Mouse (Mus musculus): ENCODE results near the gene Phactr1. TPM values are rescaled to one million over a fixed set of nuclear protein-coding genes. Genes with fewer than 3 reads are reported as not detected.

Phactr1 gene
- polyA plus RNA-seq, 1 experiment from 2014 or later: 15.5 TPM

DNA sequence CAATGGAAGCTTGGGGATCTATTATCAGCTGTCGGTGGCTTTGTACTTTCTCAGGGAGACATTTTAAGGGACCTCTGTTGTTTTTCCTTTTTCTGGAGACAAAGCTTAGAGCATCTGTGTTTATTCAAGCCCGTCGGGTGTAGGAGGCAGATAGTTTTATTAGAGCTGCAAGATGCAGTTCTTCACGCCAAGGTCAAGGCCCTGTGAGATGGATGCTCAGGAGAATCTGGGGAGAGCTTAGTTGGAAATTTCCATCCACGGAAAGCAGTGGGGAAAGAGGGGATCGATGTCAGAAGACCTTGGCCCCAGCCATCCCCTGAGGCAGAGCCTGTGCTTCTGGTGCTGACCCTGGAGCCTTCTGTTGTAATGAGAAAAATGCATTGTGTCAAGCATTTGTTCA lies 340.6 kb downstream of the Phactr1 start:
- H3K4me1 ChIP-seq (ENCODE audit: control insufficient read depth, insufficient read depth, low read length): no peaks in the 10 kb centered on the region
- no peak overlapping the region for H3K9ac ChIP-seq (ENCODE audit: low read length)
- no peaks in the 10 kb centered on the region for H3K27me3 ChIP-seq (ENCODE audit: control insufficient read depth, insufficient read depth, low read length)
- H3K36me3 ChIP-seq (ENCODE audit: control insufficient read depth, insufficient read depth, low read length): no peaks in the 10 kb centered on the region
- H3K4me2 ChIP-seq: no peak overlapping the region
- no peaks in the 10 kb centered on the region for H3K9me3 ChIP-seq (ENCODE audit: control insufficient read depth, low read length)
- no peak for DNase-seq (ENCODE audit: low spot score, missing footprints)
- H3K4me3 ChIP-seq (ENCODE audit: low read depth, low read length): no peak overlapping the region
- H3K27ac ChIP-seq (ENCODE audit: low read depth, low read length): no peak overlapping the region
- ATAC-seq (ENCODE audit: low FRiP score): no peak
- 85% methylated on average over 6 of the region's 6 CpGs for WGBS

DNA sequence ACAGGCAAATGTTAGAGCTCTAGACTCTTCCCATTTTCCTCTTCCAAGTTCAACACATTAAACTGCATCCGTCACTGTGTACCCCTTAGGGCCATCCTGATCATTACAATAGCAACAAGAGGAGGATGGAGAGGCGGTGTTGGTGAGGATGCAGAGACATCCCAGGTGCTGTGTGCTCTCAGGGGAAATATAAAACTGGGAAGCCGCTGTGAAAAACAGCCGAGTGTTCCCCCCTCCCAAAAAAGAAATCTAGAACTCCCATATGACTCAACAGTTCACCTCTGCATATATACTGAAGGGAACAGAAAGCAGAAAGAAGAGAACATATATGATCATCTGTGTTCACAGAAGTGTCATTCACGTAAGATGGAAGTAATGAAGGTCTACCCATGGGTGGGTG lies 342.6 kb downstream of the Phactr1 start:
- Histone ChIP-seq H3K27ac (ENCODE audit: low read depth, low read length) (no peak overlapping the region), H3K4me3 (ENCODE audit: low read depth, low read length) (no peak overlapping the region), H3K4me2 (no peak overlapping the region), H3K9me3 (ENCODE audit: control insufficient read depth, low read length) (no peaks in the 10 kb centered on the region), H3K9ac (ENCODE audit: low read length) (no peak overlapping the region), H3K27me3 (ENCODE audit: control insufficient read depth, insufficient read depth, low read length) (no peaks in the 10 kb centered on the region), H3K36me3 (ENCODE audit: control insufficient read depth, insufficient read depth, low read length) (no peaks in the 10 kb centered on the region), H3K4me1 (ENCODE audit: control insufficient read depth, insufficient read depth, low read length) (no peaks in the 10 kb centered on the region)
- 89% methylated on average over 5 of the region's 5 CpGs for WGBS
- DNase-seq (ENCODE audit: low spot score, missing footprints) (peak; percentile 66), ATAC-seq (ENCODE audit: low FRiP score) (no peak)

DNA sequence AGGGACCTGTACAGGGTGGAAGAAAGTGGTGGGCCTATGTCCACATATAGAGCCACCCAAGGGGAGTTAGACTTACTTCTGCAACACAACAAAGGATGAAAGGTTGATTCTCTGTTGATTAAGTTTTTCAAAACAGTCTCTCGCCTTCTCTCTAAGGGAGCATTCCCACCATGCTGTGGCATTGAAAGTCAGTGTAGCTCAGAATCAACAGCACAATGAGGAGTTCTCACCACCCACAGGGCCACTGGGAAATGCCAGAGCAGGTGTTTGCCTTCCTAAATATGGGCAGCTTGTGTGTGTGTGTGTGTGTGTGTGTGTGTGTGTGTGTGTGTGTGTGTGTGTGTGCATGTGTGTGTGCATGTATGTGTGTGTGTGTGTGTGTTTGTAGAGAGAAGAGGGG lies 347.1 kb downstream of the Phactr1 start:
- DNase-seq (ENCODE audit: low spot score, missing footprints): no peak
- Histone ChIP-seq H3K4me3 (ENCODE audit: low read depth, low read length) (no peak overlapping the region), H3K27ac (ENCODE audit: low read depth, low read length) (no peak overlapping the region), H3K27me3 (ENCODE audit: control insufficient read depth, insufficient read depth, low read length) (no peaks in the 10 kb centered on the region), H3K36me3 (ENCODE audit: control insufficient read depth, insufficient read depth, low read length) (no peaks in the 10 kb centered on the region), H3K9ac (ENCODE audit: low read length) (no peak overlapping the region), H3K4me2 (no peak overlapping the region), H3K4me1 (ENCODE audit: control insufficient read depth, insufficient read depth, low read length) (no peaks in the 10 kb centered on the region), H3K9me3 (ENCODE audit: control insufficient read depth, low read length) (no peaks in the 10 kb centered on the region)
- 40% methylated on average over 1 of the region's 1 CpGs for WGBS
- no peak for ATAC-seq (ENCODE audit: low FRiP score)

DNA sequence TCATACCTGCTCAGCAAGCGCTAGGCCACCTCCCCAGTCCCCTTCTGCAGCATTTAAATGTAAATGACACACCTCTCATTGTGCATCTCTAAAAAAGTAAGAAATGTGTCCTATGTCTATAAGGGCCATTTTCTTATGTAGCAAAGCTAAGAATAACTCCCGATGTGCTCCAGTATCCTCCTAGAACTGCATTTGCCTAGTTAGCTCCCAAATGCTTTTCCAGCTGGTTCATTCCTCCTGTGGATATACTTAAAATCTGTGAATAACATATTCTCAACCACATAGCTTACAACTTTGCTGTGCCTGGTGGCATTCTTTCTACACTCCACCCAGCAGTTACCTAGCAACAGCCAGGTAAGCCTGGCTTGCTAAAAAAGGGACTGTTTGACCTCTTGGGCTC lies 349.8 kb downstream of the Phactr1 start:
- no peaks in the 10 kb centered on the region for H3K4me1 ChIP-seq (ENCODE audit: control insufficient read depth, insufficient read depth, low read length)
- no peak overlapping the region for H3K4me2 ChIP-seq
- no peak overlapping the region for H3K4me3 ChIP-seq (ENCODE audit: low read depth, low read length)
- H3K27ac ChIP-seq (ENCODE audit: low read depth, low read length): no peak overlapping the region
- WGBS: 90% methylated on average over 2 of the region's 2 CpGs
- no peak for DNase-seq (ENCODE audit: low spot score, missing footprints)
- no peak for ATAC-seq (ENCODE audit: low FRiP score)
- no peaks in the 10 kb centered on the region for H3K36me3 ChIP-seq (ENCODE audit: control insufficient read depth, insufficient read depth, low read length)
- H3K9ac ChIP-seq (ENCODE audit: low read length): no peak overlapping the region
- no peaks in the 10 kb centered on the region for H3K27me3 ChIP-seq (ENCODE audit: control insufficient read depth, insufficient read depth, low read length)
- no peaks in the 10 kb centered on the region for H3K9me3 ChIP-seq (ENCODE audit: control insufficient read depth, low read length)

DNA sequence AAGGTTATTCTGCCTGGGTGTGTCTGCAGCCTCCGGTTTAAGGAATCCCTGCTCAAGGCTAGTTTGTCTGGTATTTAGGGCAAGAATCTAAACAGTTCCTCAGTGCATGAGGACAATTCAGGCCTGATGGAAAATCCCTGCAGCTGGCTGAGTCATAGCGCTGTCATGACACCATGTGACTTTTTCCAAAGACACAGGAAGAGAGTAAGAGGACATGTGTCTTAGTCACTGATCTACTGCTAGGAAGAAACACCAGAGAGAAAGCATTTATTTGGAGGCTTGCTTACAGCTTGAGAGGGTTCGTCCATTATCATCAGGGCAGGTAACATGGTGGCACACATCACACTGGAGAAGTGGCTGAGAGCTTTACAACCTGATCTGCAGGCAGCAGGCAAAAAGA lies 352.0 kb downstream of the Phactr1 start:
- H3K9ac ChIP-seq (ENCODE audit: low read length): no peak overlapping the region
- H3K4me2 ChIP-seq: no peak overlapping the region
- no peaks in the 10 kb centered on the region for H3K36me3 ChIP-seq (ENCODE audit: control insufficient read depth, insufficient read depth, low read length)
- no peaks in the 10 kb centered on the region for H3K9me3 ChIP-seq (ENCODE audit: control insufficient read depth, low read length)
- H3K27ac ChIP-seq (ENCODE audit: low read depth, low read length): no peak overlapping the region
- no peaks in the 10 kb centered on the region for H3K4me1 ChIP-seq (ENCODE audit: control insufficient read depth, insufficient read depth, low read length)
- ATAC-seq (ENCODE audit: low FRiP score) (no peak), DNase-seq (ENCODE audit: low spot score, missing footprints) (no peak)
- whole genome bisulfite sequencing: 89% methylated on average over 3 of the region's 3 CpGs
- H3K27me3 ChIP-seq (ENCODE audit: control insufficient read depth, insufficient read depth, low read length): no peaks in the 10 kb centered on the region
- H3K4me3 ChIP-seq (ENCODE audit: low read depth, low read length): no peak overlapping the region

DNA sequence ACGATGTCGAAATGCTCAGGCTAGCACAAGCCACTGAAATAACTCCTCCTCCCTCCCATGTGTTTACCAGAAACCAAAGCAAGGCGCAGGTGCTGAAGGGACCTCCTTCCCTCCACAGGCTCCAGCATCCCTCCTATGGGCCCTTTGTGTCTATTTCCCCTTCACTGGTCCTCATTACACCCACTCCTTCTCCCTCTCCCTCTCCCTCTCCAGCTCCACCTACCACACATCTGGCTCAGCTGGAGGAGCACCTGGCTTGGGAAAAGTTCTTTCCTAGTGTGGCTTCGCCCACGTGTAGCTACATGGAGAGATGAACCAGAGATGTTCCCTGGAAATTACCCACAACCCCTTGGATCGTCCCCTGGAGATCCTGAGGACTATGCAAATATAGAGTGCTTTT lies 356.1 kb downstream of the Phactr1 start:
- 76% methylated on average over 6 of the region's 6 CpGs for WGBS
- Histone ChIP-seq H3K4me1 (ENCODE audit: control insufficient read depth, insufficient read depth, low read length) (no peaks in the 10 kb centered on the region), H3K36me3 (ENCODE audit: control insufficient read depth, insufficient read depth, low read length) (no peaks in the 10 kb centered on the region), H3K27ac (ENCODE audit: low read depth, low read length) (no peak overlapping the region), H3K4me3 (ENCODE audit: low read depth, low read length) (no peak overlapping the region), H3K27me3 (ENCODE audit: control insufficient read depth, insufficient read depth, low read length) (no peaks in the 10 kb centered on the region), H3K9me3 (ENCODE audit: control insufficient read depth, low read length) (no peaks in the 10 kb centered on the region), H3K9ac (ENCODE audit: low read length) (no peak overlapping the region), H3K4me2 (no peak overlapping the region)
- ATAC-seq (ENCODE audit: low FRiP score): no peak
- no peak for DNase-seq (ENCODE audit: low spot score, missing footprints)

DNA sequence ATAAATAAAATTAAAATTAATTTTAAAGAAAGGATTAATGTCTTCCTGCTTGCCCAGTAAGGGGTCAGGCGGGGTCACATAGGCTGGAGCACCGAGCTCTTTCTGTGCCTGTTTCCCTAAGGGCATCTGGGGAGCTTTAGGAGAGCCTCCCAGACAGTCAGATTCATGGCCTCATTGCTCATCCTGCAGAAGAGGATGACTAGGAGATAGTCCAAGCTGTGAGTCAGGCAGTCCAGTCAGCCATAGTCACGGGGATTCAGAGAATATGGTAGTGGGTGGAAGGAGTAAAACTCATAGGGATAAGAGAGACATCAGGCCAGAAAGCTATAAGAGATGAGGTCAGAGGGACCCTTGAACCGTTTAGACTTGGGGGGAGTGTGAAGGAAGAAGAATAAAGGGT lies 362.3 kb downstream of the Phactr1 start:
- no peak overlapping the region for H3K4me2 ChIP-seq
- ATAC-seq (ENCODE audit: low FRiP score) (no peak), DNase-seq (ENCODE audit: low spot score, missing footprints) (no peak)
- no peaks in the 10 kb centered on the region for H3K27me3 ChIP-seq (ENCODE audit: control insufficient read depth, insufficient read depth, low read length)
- H3K4me3 ChIP-seq (ENCODE audit: low read depth, low read length): no peak overlapping the region
- H3K9ac ChIP-seq (ENCODE audit: low read length): no peak overlapping the region
- H3K9me3 ChIP-seq (ENCODE audit: control insufficient read depth, low read length): no peaks in the 10 kb centered on the region
- no peaks in the 10 kb centered on the region for H3K36me3 ChIP-seq (ENCODE audit: control insufficient read depth, insufficient read depth, low read length)
- no peaks in the 10 kb centered on the region for H3K4me1 ChIP-seq (ENCODE audit: control insufficient read depth, insufficient read depth, low read length)
- 84% methylated on average over 4 of the region's 4 CpGs for WGBS
- no peak overlapping the region for H3K27ac ChIP-seq (ENCODE audit: low read depth, low read length)

DNA sequence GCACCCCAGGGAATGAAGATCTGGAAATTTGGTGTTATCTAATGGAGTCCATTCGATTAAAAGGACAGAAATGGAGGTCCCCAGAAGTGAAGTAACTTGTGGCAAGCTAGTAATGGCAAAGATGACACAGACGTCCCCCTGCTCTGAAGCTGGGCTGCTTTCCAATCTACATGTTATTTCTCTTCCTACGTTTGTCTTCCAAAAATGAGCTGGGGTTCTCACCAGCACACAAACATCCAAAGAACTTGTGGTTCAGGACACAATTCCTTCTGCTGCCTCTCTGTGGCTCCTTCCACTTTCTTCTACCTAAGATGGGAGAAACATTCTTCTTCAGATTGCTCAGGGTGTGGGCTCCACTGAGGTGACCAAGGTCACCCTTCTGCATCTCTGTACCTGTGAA lies 368.1 kb downstream of the Phactr1 start:
- DNase-seq (ENCODE audit: low spot score, missing footprints) (no peak), ATAC-seq (ENCODE audit: low FRiP score) (no peak)
- no peaks in the 10 kb centered on the region for H3K4me1 ChIP-seq (ENCODE audit: control insufficient read depth, insufficient read depth, low read length)
- H3K4me2 ChIP-seq: no peak overlapping the region
- no peak overlapping the region for H3K27ac ChIP-seq (ENCODE audit: low read depth, low read length)
- no peak overlapping the region for H3K9ac ChIP-seq (ENCODE audit: low read length)
- H3K36me3 ChIP-seq (ENCODE audit: control insufficient read depth, insufficient read depth, low read length): no peaks in the 10 kb centered on the region
- no peaks in the 10 kb centered on the region for H3K27me3 ChIP-seq (ENCODE audit: control insufficient read depth, insufficient read depth, low read length)
- no peak overlapping the region for H3K4me3 ChIP-seq (ENCODE audit: low read depth, low read length)
- WGBS: 73% methylated on average over 3 of the region's 3 CpGs
- no peaks in the 10 kb centered on the region for H3K9me3 ChIP-seq (ENCODE audit: control insufficient read depth, low read length)

DNA sequence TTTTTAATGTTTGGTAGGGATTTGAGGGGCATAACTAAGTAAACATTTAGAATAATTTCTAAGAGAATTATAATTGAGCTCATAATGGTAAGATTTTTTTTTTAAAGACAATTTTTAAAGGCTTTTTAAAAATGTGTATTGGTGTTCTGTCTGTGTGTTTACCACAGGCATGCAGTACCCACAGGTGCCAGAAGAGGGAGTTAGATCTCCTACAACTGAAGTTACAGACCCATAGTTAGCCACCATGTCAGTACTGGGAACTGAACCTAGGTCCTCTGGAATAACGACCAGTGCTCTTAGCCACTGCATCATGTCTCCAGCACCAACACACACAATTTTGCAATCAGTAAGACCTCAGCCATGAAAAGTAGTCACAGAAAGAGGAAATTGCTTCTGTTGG lies 372.8 kb downstream of the Phactr1 start:
- DNase-seq (ENCODE audit: low spot score, missing footprints) (no peak), ATAC-seq (ENCODE audit: low FRiP score) (no peak)
- Histone ChIP-seq H3K27me3 (ENCODE audit: control insufficient read depth, insufficient read depth, low read length) (no peaks in the 10 kb centered on the region), H3K27ac (ENCODE audit: low read depth, low read length) (no peak overlapping the region), H3K4me1 (ENCODE audit: control insufficient read depth, insufficient read depth, low read length) (peaks cover 3% of the 10 kb centered on the region; the same call in 1 of the 2 replicates), H3K9me3 (ENCODE audit: control insufficient read depth, low read length) (no peaks in the 10 kb centered on the region), H3K36me3 (ENCODE audit: control insufficient read depth, insufficient read depth, low read length) (no peaks in the 10 kb centered on the region), H3K4me2 (no peak overlapping the region), H3K9ac (ENCODE audit: low read length) (no peak overlapping the region), H3K4me3 (ENCODE audit: low read depth, low read length) (no peak overlapping the region)
- WGBS: 96% methylated on average over 1 of the region's 1 CpGs

DNA sequence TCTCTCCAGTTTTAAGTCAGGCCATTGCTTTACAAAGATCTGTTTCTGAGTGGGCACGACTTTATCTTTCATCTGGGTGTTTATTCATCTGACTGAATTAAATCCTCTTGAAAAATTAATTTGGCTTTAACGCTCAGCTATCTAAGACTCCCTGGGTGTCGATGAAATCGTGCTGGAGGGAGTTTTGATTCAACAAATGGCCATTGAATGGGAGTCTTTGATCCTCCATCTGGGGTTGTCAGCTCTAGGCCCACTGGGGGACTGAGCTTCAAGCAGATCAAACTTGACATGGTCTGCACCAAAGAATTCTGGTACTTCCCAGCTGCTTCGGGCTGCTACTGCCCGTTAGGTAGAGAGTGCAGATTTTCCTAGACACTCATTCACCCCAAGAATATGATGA lies 374.7 kb downstream of the Phactr1 start:
- no peak for ATAC-seq (ENCODE audit: low FRiP score)
- WGBS: 41% methylated on average over 6 of the region's 6 CpGs

More for the DNA sequence above, 374.7 kb downstream of the Phactr1 start:
- DNase-seq (ENCODE audit: low spot score, missing footprints): peak; percentile 84
- H3K9ac ChIP-seq (ENCODE audit: low read length): no peak overlapping the region
- no peaks in the 10 kb centered on the region for H3K36me3 ChIP-seq (ENCODE audit: control insufficient read depth, insufficient read depth, low read length)
- H3K9me3 ChIP-seq (ENCODE audit: control insufficient read depth, low read length): no peaks in the 10 kb centered on the region
- no peaks in the 10 kb centered on the region for H3K27me3 ChIP-seq (ENCODE audit: control insufficient read depth, insufficient read depth, low read length)
- no peak overlapping the region for H3K4me2 ChIP-seq
- H3K4me1 ChIP-seq (ENCODE audit: control insufficient read depth, insufficient read depth, low read length): peaks cover 3% of the 10 kb centered on the region; the same call in 1 of the 2 replicates
- no peak overlapping the region for H3K4me3 ChIP-seq (ENCODE audit: low read depth, low read length)
- no peak overlapping the region for H3K27ac ChIP-seq (ENCODE audit: low read depth, low read length)
